24 mouse cellular contexts compared by ENCODE assay signal in the genomic region with DNA sequence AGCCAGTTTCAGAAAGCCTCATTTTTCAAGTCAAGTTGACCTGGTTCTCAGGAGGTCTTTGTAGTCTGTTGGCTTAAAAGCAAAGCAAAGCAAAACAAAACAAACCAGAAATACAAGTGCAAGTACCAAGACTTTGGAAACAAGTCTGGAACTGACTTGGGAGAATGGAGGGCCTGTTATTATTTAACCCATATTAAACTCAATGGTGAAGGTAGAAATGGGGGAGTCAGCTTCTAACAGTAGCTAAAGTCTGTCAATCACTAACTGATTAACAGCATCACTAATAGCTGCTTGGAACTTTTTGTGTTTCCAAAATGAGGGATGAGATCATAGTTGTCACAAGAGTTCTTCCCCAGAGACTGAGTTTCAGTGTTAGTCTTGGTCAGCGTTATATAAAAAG. TPM values are rescaled to one million over a fixed set of nuclear protein-coding genes. Genes with fewer than 3 reads are reported as not detected.
DNase-seq lines count a peak whose midpoint lies in the region; ATAC-seq and TF ChIP-seq lines count a peak whose summit lies in the region.
"Had no signal": no experiment of that assay in that cellular context is flagged by ENCODE, and none has a peak within 500 bp of the region (broad histone marks: within the 10 kb centered on the region; RNA-seq: fewer than 3 reads in every experiment).

No protein-coding gene starts in this region.

- H3K27ac ChIP-seq in kidney, adult 2 months (ENCODE audit: insufficient read depth, low read depth, low read length): no peak overlapping the region
- no peak overlapping the region for H3K27ac ChIP-seq in kidney, postnatal 0 days
- H3K27ac ChIP-seq: embryonic facial prominence, embryonic 13.5 days; embryonic facial prominence, embryonic 15.5 days; forebrain, embryonic 10.5 days; forebrain, embryonic 12.5 days had no signal

- TF ChIP-seq CTCF in kidney, adult 2 months (conservative IDR thresholded peaks at IDR 0.05; ENCODE audit: insufficient read depth, insufficient read length, low read depth, low read length): no peak
- no peak for TF ChIP-seq CTCF in kidney, postnatal 0 days (IDR thresholded peaks at IDR 0.05; ENCODE audit: low read depth)

- no peaks in the 10 kb centered on the region for H3K9me3 ChIP-seq in kidney, postnatal 0 days (replicated peaks; ENCODE audit: low read length)
- H3K9me3 ChIP-seq: embryonic facial prominence, embryonic 13.5 days; embryonic facial prominence, embryonic 15.5 days; forebrain, embryonic 10.5 days; forebrain, embryonic 12.5 days had no signal

- H3K4me2 ChIP-seq in kidney, postnatal 0 days (ENCODE audit: low read length): no peak overlapping the region
- H3K4me2 ChIP-seq: embryonic facial prominence, embryonic 13.5 days; embryonic facial prominence, embryonic 15.5 days; forebrain, embryonic 12.5 days had no signal

- no peaks in the 10 kb centered on the region for H3K4me1 ChIP-seq in kidney, adult 2 months (ENCODE audit: control insufficient read depth, insufficient read depth, low read length)
- H3K4me1 ChIP-seq in kidney, postnatal 0 days (replicated peaks; ENCODE audit: insufficient read depth, low read length): no peaks in the 10 kb centered on the region
- H3K4me1 ChIP-seq: embryonic facial prominence, embryonic 13.5 days; embryonic facial prominence, embryonic 15.5 days; forebrain, embryonic 10.5 days; forebrain, embryonic 12.5 days had no signal

- peaks cover 1% of the 10 kb centered on the region; the same call in 1 of the 2 replicates for H3K36me3 ChIP-seq in kidney, adult 2 months (ENCODE audit: control insufficient read depth, insufficient read depth, low read length)
- H3K36me3 ChIP-seq in kidney, postnatal 0 days (ENCODE audit: insufficient read depth, low read length): no peaks in the 10 kb centered on the region
- H3K36me3 ChIP-seq: embryonic facial prominence, embryonic 15.5 days; forebrain, embryonic 12.5 days had no signal

- 40% methylated on average over 1 of the region's 1 CpGs for WGBS in kidney, adult 2 months
- 77% methylated on average over 1 of the region's 1 CpGs for WGBS in kidney, postnatal 0 days

- DNase-seq in kidney, adult 2 months: peak; percentile 69
- no peak for DNase-seq in kidney, postnatal 4 days
- peak; percentile 12 for DNase-seq in kidney, postnatal 0 days (ENCODE audit: low spot score)
- no peak for DNase-seq in kidney, adult 18-20 months
- DNase-seq in spleen, adult 18-20 months: no peak
- DNase-seq: adrenal gland, adult 2 months; adrenal gland, postnatal 10 days; adrenal gland, postnatal 25 days; B cell, adult 2 months; cerebellum, adult 11 months; cerebellum, adult 18-20 months; cerebellum, adult 8-10 months; cerebellum, adult 9-11 months; cerebellum, postnatal 14 days; cerebellum, postnatal 36 days; embryo, embryonic 11 days had no signal

- no peak for ATAC-seq in kidney, postnatal 0 days (replicated peaks; ENCODE audit: low FRiP score, low read depth)
- ATAC-seq: CD4-positive, CD25-positive, alpha-beta regulatory T cell, adult 4 months; forebrain, embryonic 14.5 days; forebrain, embryonic 16.5 days had no signal

- H3K4me3 ChIP-seq in kidney, adult 2 months (ENCODE audit: insufficient read depth, low read depth, low read length): no peak overlapping the region
- H3K4me3 ChIP-seq in kidney, postnatal 0 days (replicated peaks; ENCODE audit: low read depth, low read length): no peak overlapping the region
- H3K4me3 ChIP-seq: embryonic facial prominence, embryonic 13.5 days; embryonic facial prominence, embryonic 15.5 days; erythroblast, embryonic 14.5 days; forebrain, embryonic 10.5 days; forebrain, embryonic 12.5 days had no signal

- H3K9ac ChIP-seq in kidney, postnatal 0 days (ENCODE audit: low read depth, low read length): no peak overlapping the region
- H3K9ac ChIP-seq: embryonic facial prominence, embryonic 13.5 days; embryonic facial prominence, embryonic 15.5 days; forebrain, embryonic 12.5 days had no signal

- no peaks in the 10 kb centered on the region for H3K27me3 ChIP-seq in kidney, adult 2 months (replicated peaks; ENCODE audit: control insufficient read depth, insufficient read depth, low read length)
- H3K27me3 ChIP-seq in kidney, postnatal 0 days (ENCODE audit: insufficient read depth, low read length): no peaks in the 10 kb centered on the region
- H3K27me3 ChIP-seq: embryonic facial prominence, embryonic 13.5 days; embryonic facial prominence, embryonic 15.5 days; forebrain, embryonic 12.5 days had no signal

- no peak for TF ChIP-seq POLR2A in kidney, adult 2 months (IDR thresholded peaks at IDR 0.05; ENCODE audit: low read depth, low read length)

RNA-seq across cellular contexts. Expression of a gene that starts 16.9 kb away (rescaled TPM):
- 3.7 and 5.8 TPM in 2 replicates for polyA plus RNA-seq in kidney, adult 2 months (2012; rRNA removed)
- 28.1 and 32.3 TPM in 2 replicates for polyA plus RNA-seq in kidney, postnatal 0 days (2015; fragmentation: Nextera tagmentation; extraction: Ambion mirVana)

RNA-seq across cellular contexts. Expression of a gene that starts 16.9 kb away (rescaled TPM):
- 4.3 and 5.2 TPM in 2 replicates for polyA plus RNA-seq in kidney, adult 2 months (2012; rRNA removed)
- 5.9 and 6.3 TPM in 2 replicates for polyA plus RNA-seq in kidney, postnatal 0 days (2015; fragmentation: Nextera tagmentation; extraction: Ambion mirVana)

RNA-seq across cellular contexts. Expression of a gene that starts 17.0 kb away (rescaled TPM):
- 9.7 and 14.3 TPM in 2 replicates for polyA plus RNA-seq in kidney, adult 2 months (2012; rRNA removed)
- 51.4 and 54.4 TPM in 2 replicates for polyA plus RNA-seq in kidney, postnatal 0 days (2015; fragmentation: Nextera tagmentation; extraction: Ambion mirVana)

RNA-seq across cellular contexts. Expression of a gene that starts 17.1 kb away (rescaled TPM):
- polyA plus RNA-seq in kidney, adult 2 months (2012; rRNA removed): 1.4 and 2.2 TPM in 2 replicates
- polyA plus RNA-seq in kidney, postnatal 0 days (2015; fragmentation: Nextera tagmentation; extraction: Ambion mirVana): 4.2 and 4.8 TPM in 2 replicates

RNA-seq across cellular contexts. Expression of a gene that starts 17.3 kb away (rescaled TPM):
- polyA plus RNA-seq in kidney, adult 2 months (2012; rRNA removed): 10.1 and 16.8 TPM in 2 replicates
- 73.5 and 77.8 TPM in 2 replicates for polyA plus RNA-seq in kidney, postnatal 0 days (2015; fragmentation: Nextera tagmentation; extraction: Ambion mirVana)

Comparison
In these comparisons a context has a peak if more than half of its experiments do, and no peak if none do; other contexts are left out.
1. DNase-seq: peak in kidney, adult 2 months (single experiment) and kidney, postnatal 0 days (single experiment); none in kidney, postnatal 4 days (0 of 2), kidney, adult 18-20 months (single experiment) and spleen, adult 18-20 months (0 of 2).